Mouse (Mus musculus): ENCODE results near the gene Csk. TPM values are rescaled to one million over a fixed set of nuclear protein-coding genes. Genes with fewer than 3 reads are reported as not detected.
A peak's percentile ranks its signal among the peaks of the same experiment; 100 is the strongest.

Gene Csk
- 10 to 100 TPM; 18.9 to 32.0 (median 27.7) TPM for total RNA-seq (2022)

DNA sequence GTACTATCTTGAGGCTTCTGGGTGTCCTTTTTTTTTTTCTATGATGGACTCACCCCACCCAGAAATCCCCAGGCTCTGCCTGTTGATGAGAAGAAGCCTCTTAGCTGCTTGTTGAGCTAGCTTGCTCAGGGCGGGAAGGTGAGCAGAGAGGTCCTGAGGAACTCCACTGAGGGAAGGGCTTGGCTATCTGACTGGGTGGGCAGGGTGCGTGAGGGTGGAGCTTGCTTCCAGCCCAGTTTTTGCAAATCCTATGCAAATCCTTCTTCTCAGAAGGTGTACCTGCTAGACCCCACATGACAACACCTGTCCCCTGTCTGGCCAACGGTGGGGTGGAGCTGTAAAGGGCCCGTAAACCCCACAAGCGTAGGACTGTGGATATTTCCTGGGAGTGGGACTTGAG is at the start of gene Csk:
Csk (minus strand) TSS at position 349 of the 400 bp plus-strand sequence.
- DNase-seq (ENCODE audit: low spot score): no peak

DNA sequence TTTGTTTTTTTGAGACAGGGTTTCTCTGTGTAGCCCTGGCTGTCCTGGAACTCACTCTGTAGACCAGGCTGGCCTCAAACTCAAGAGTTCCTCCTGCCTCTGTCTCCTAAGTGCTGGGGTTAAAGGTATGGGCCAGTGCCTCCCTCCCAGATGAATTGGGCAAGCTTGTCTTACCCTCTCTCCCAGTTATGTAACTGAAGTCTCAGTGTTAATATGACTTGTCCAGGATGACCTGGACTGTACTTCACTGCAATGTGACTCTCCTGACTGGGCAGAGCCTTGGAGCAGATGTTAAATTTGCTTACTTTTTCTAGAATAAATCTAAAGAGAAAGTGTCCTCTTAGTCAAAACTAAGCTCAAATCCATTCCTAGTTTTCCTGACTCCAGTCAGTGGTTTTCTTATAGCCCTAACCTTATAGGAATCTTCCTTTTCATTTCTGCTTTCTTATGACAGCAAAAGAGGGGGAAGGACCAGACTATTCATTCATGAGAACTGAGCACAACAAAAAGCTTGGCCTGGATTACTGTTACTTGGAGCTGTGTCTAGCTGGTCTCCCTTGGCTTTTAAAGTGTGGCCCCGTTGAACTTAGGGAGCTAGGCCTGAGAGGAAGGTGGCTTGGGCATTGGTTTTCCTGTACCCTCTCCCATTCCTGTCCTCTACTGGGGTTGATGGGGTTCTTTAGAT is 45.2 kb upstream of the Csk start:
- no peak for DNase-seq (ENCODE audit: low spot score)

DNA sequence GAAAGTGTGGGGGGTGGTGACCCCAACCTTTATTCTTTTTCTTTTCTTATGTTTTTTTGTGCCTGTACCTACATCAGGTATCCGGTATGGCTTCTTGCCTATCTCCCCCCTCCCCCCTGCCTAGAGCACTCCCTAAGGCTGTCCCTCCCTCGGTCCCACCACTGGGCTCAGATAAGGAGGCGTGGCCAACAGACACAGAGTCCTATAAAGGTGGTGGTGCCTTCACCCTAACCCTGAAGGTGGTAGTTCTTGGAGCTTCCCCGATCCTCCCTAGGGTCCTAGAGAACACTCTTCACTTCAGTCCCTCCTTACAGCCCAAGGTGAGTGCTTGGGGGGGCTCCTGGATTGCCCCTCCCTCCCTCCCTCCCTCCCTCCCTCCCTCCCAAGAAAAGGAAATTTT is 43.9 kb upstream of the Csk start:
- DNase-seq (ENCODE audit: low spot score): no peak

DNA sequence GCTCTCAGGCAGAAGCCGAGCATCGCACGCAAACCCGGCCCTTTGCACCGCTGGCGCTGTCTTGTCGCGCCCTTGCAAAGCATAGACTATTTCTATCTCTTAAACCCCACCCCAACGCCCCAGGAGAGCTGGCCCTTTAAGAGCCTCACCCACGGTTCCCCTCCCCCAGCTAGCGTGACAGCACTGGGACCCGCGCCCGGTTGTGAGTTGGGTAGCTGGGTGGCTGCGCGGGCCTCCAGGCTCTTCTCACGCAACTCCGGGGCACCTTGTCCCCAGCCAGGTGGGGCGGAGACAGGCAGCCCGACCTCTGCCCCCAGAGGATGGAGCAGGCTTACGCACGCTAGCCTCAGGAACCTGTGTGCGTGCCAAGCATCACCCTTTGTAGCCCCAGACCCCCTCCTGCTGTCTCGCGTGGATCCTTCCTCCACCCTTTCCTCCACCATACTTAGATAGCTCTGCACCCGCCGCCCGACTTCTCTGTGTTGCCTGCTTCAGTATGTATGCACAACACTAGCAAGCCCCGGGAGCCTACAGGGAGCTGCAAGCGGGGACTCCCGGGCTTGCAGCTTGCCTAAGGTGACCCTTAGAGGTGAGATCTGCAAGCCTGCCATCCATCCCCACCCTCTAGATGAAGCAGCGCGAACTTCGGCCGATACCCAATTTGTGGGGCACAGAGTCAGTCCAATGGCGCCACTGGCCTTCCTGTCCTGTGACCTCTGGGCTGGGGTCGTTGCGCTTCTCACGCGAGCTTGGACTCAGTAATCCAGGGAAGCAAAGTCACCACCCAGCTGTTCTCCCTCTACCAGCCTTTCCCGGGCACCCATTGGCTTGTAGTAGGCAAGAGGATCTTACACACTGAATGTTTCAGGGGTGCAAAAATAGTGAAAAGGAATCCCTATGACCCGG is 43.2 kb upstream of the Csk start:
- peak; percentile 18 for DNase-seq (ENCODE audit: low spot score)

DNA sequence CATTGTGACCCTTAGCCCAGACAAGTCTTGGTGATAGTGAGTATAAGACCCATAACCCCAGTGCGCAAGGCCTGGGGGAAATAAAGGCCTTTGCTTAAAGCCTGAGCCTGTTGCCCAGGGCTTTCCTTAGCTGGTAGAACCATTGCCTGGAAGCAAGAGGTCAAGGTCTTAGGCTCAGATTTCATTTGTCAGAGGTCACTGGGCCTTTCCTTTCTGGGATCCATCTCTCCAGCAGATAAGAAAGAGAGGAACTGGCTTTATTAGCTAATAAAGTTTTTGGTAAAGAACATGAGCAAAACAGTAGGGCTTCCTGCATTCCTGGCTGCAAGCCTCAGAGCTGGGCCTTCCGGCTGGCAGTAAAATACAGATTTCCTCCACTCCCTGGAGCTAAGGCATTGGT is 40.7 kb upstream of the Csk start:
- peak; percentile 19 for DNase-seq (ENCODE audit: low spot score)

DNA sequence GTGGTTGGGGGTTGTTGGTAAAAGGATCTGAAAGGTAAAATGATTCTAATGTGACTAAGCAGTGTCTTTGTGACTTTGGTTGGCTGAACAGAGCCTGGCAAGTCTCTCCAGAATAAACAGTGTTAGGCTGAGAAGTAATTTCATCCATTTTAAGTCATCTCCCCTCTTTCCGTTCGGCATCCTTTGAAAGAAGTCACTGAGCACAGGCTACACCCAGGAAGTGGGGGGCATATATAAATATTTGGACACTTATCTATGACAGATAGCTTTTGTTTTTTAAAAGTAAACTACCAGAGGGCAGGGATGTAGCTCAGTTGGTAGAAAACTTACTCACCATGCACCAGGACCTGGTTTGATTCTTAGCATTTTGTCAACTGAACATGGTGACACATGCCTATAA is 35.2 kb upstream of the Csk start:
- DNase-seq (ENCODE audit: low spot score): no peak

DNA sequence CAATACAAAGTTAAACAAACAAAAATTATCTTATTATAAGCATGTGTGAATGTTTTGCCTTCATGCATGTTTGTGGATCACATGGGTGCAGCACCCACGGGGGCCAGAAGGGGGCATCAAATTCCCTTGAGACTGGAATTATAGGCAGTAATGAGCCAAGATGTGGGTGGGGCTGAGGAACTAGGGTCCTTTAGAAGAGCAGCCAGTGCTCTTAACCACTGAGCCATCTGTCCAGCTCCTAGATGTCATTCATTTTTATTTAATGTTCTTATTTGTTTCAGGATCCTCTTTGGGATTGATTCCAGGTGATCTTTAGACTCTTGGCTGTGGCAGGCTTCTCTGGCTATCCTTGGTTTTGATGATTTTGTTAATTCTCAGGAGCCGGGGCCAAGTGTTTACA is 34.7 kb upstream of the Csk start:
- no peak for DNase-seq (ENCODE audit: low spot score)

DNA sequence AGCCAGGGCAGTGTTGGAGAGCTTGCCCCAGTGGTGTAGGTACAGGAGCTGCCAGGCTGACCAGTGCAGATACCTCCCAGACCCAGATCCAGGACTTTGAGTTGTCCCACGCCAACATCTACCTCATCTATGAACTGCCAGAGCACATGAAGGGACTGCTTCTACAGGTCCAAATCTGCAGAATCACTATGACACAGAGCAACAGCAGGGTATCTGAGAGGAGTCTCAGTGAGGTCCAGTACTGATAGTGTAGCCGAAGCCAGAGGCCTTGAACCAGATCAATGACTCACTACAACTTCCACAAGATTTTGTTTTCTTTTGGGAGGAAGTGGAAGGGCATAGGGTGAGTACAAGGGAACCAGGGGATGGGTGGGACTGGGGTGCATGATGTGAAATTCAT is 34.3 kb upstream of the Csk start, which contains the start of gene Cyp1a1:
Cyp1a1 (plus strand) TSS at position 178 of the 400 bp plus-strand sequence.
- no peak for DNase-seq (ENCODE audit: low spot score)

DNA sequence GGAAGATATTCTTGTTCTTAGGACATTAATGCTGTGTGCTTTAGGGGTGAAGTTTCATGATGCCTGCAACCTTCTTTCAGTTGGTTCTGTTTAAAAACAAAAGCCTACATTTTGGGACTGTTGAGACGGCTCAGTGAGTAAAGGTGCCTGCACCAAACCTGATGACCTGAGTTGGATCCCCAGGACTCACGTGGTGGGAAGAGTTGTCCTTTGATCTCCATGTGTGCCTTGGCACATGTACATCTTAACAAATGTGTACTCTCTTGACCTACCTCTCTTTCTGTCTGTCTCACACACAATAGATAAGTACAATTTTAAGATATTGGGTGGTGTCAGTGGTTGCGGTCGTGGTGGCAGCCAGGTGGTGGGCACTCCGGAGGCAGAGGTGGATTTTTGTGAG is 32.6 kb upstream of the Csk start:
- DNase-seq (ENCODE audit: low spot score): no peak

DNA sequence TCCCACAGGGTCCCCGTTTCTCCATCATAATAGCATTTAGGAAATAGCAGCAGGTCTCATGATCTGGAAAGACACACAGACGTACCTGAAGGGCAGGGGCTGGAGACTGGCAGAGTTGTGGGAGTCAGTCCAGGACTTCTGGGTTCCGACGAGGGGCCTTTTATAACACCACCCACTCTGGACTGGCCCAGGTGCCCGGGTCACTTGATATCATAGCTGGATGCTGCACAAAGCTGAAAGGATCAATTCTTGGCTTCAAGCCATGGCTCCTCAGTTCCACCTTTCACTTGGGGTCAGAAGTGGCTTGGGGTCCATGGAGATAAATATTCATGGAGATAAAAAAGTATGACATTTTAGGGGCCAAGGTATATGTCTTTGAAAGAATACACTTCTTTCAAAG is 30.1 kb upstream of the Csk start, which contains the start of gene Cyp1a2:
Cyp1a2 (minus strand) TSS at position 184 of the 400 bp plus-strand sequence.
- no peak for DNase-seq (ENCODE audit: low spot score)

DNA sequence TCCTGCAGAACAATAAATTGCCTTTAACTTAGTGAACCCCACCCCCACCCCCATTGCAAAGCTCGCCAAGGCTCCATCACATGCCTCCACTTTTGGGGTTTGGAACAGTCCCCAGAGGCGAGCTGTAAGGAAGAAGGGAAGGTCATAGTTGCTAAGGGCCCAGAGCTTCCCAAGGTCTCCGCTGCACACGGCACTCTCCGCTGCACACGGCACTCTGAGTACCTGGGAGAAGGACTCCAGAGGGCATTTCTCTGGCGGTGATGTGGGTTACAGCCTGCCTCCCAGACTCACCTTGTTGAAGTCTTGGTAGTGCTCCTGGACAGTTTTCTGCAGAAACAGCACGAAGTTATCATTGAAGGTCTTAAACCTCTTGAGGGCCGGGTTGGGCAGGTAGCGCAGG is 28.0 kb upstream of the Csk start:
- DNase-seq (ENCODE audit: low spot score): no peak

DNA sequence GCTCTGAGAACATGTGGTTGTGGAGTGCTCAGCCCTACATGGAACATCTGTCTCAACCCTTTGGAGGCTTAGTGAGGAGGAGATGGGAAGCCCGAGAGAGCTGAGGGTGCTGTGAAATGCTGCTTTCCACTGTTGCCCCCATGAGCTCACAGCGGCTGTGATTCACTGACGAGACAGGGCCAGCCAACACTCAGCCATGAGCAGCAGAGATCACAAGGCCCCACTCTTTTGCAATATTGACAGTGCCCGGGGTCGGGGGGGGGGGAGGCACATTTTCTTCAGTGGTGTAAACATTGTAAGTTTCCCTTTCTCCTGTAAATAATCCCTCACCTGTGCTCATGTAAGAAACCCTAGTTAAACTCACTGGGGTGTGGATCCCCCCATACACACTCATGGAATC is 18.1 kb upstream of the Csk start:
- no peak for DNase-seq (ENCODE audit: low spot score)

DNA sequence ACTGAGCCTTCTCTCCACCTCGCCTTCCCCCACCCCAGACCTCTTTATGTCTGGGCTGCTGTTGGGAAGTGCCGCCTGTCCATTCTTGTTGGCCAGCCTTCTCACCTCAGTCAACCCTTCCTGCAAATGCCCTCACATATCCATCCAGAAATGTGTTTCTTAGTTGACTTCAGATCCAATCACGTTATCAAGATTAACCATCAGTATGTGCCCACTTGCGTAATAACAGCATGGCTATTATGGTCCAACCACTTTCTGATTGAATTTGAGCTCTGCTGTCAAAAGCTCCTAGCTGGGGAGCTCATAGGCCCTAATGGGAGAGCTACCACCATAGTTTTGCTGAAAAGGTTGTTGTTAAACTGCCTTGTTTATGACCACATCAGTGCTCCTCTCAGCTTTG is 17.6 kb upstream of the Csk start:
- no peak for DNase-seq (ENCODE audit: low spot score)

DNA sequence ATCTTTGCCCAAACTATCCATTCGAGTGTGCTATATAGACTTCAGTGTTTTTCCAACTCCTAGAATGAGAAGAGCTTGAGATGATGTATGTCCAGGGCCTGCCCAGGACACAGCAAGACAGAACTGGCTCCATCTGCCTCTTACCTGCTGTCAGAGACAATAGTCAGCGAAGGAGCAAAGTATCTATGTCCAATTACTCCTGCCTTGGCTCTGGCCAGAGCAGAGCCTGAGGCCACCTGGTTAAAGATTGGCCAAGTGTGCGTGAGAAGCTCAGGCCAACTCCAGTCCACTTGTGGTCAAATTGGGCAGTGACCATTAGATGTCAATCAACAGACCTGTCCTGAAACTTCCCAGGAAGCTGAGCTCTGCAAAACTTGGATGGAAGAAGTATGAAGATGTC is 16.1 kb upstream of the Csk start:
- DNase-seq (ENCODE audit: low spot score): no peak

DNA sequence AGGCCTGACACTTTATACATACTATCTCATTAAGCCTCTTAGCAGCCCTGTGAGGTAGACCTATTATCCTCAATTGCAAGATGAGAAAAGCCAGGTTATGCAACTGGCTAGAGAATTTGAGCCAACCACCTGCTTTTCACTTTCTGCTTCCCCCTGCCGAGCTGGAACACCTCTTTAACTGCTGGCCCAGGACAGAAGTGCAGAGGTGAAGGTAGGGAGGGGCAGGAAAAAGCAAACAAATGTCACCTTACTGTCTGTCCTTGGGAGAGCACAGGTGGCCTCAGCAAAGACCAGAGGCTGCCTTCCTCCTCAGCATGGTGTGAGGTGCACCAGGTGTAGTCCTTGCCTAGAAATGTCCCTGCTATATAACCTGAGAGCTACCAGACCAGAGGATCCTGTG is 14.8 kb upstream of the Csk start:
- no peak for DNase-seq (ENCODE audit: low spot score)

DNA sequence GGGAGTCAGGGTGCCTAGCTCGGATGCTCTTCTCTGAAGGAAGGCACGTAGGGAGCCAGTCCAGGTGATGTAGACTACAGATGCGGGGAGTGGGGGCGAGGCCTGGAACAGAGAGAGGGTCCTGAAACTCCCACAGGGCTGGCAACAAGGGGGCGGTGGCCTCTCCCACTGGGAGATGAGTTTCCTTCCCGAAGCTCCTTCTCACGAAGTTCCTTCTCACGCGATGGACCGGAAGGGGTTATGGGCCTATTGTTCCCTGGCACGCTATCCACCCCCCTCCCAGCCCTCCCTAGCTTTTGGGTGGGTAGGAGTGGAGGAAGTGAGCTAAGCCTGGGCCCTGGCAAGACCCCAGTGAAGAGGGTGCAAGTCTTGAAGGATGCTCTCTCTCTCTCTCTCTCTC is 14.4 kb upstream of the Csk start:
- no peak for DNase-seq (ENCODE audit: low spot score)

DNA sequence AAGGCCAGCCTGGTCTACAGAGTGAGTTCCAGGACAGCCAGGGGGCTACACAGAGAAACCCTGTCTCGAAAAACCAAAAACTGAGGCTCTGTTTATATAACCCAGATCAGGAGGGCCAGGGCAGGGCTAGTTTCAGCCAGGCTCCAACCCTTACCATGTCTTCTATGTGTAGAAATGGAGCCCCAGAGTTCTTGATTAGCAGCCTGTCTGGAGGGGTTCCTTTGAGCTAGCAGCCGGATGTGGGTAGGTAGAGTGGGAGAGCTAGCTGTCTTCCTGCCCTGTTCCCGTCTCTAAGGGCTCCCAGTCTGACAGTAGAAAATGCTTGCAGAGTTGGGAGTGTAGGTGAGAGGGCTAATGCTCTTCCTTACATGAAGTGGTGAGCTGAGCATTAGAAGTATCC is 13.7 kb upstream of the Csk start:
- DNase-seq (ENCODE audit: low spot score): no peak

DNA sequence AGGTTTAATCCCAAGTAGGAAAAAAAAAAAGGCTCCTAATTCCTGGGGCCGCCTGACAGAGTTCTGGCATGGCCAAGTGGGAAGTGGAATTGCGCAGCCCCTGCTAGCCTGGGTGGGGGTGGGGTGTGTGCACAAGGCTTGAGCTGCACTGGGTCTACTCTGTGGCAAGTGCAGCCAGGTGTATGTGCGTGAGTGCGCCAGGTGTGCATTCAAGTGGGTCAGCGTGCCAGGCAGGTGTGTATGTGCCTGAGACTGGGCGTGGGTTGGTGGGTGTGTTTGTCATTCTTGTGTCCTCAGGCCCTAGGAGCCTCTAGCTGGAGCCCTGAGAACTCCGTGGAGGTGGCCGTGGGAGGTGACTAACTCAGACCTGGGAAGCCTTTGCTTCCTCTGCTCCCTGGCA is 13.1 kb upstream of the Csk start:
- no peak for DNase-seq (ENCODE audit: low spot score)

DNA sequence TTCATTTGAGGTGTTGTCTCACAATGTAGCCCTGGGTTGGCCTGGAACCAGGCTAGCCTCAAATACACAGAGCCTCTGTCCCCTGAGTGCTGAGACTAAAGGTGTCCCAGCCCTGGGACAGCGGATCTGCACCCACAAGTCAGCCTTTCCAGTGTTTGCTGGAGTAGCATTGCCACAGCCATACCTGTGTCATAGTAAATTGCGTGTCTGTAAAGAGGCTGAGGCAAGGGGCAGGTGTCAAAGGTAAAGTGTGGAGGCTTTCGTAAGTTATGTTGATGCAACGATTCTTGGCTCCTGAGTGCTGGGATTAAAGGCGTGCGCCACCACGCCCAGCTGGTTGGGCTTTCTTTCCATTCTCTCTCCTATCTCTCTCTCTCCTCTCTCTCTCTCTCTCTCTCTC is 11.2 kb upstream of the Csk start:
- DNase-seq (ENCODE audit: low spot score): no peak

DNA sequence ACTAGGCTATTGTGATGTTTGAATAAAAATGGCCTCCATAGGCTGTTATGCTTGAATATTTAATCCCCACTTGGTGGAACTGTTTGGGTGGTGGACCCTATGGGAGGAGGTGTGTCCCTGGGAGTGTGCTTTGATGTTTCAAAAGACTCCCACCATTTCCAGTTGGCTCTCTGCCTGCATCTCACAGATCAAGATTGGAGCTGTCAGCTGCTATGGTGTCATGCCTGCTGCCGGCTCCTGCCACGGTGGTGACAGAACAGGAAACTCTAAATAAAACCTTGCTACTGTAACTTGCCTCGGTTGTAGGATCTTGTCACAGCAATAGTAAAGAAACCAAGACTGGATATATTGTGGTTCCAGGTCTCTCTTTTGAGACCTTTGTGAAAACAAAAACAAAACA is 8.1 kb upstream of the Csk start:
- DNase-seq (ENCODE audit: low spot score): no peak

DNA sequence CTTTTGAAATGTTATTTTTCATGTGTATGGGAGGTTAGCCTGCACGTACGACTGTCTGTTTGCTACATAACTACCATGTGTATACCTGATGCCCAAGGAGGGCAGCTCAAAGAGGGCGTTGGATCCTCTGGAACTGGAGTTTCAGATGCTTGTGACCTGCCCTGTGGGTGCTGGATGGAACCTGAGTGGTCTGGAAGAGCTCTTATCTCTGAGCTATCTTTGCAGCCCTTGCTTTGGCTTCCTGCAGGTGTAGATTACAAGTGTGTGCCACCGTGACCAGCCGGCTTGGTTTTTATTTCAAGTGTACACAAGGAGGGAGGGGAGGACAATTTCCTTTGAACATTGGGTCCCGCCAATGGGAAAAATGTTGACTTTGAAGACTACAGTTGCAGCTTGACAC is 7.1 kb upstream of the Csk start:
- no peak for DNase-seq (ENCODE audit: low spot score)

DNA sequence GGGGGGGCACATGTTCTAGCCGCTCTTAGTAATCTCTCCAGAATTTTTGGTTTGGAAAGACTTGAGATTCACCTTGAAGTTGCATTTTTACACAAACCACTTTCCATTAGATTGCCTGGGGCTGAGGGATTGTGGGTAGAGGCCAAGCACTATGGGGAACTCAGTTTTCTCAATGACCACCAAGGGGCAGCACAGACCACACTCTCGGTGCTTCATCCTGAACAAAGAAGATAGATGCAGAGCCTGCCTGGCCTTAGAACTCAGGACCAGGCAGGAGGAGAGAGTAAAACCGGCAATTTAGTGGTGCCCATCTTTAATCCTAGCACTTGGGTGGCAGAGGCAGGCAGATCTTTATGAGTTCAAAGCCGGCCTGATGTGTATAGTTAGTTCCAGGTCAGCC is 6.3 kb upstream of the Csk start:
- peak; percentile 82 for DNase-seq (ENCODE audit: low spot score)

DNA sequence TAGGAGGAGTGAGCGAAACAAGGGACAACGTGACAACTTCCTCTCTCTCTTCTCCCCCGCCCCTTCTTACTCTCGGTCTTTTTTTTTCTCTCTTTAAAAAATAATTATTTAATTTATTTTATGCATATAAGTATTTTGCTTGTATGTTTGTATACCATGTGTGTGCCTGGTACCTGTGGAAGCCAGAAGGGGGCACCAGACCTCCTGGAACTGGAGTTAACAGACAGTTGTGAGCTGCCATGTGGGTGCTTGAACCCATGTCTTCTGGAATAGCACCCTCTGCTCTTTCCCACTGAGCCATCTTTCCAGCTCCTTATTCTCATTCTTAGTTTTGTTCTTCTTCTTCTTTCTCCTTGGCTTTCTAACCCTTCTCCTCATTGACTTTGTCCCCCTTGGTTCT is 5.5 kb upstream of the Csk start:
- no peak for DNase-seq (ENCODE audit: low spot score)

All from heart, adult 8-10 months (tissue).